15 mouse cellular contexts compared by ENCODE assay signal in genomic region chr8:119022301-119022870, GRCm38 (mm10).
DNase-seq lines count a peak whose midpoint lies in the region; ATAC-seq and TF ChIP-seq lines count a peak whose summit lies in the region.
"Had no signal": no experiment of that assay in that cellular context is flagged by ENCODE, and none has a peak within 500 bp of the region (broad histone marks: within the 10 kb centered on the region; RNA-seq: fewer than 3 reads in every experiment).

No protein-coding gene starts in this region.

- H3K27ac ChIP-seq in kidney, postnatal 0 days, result no peak overlapping the region
- H3K27ac ChIP-seq in kidney, embryonic 16.5 days (ENCODE audit: low read length), result no peak overlapping the region
- no peak overlapping the region for H3K27ac ChIP-seq in intestine, postnatal 0 days (ENCODE audit: low read depth, low read length)

- H3K9me3 ChIP-seq in kidney, postnatal 0 days (replicated peaks; ENCODE audit: low read length), result no peaks in the 10 kb centered on the region
- no peaks in the 10 kb centered on the region for H3K9me3 ChIP-seq in kidney, embryonic 16.5 days (ENCODE audit: low read length)
- H3K9me3 ChIP-seq in intestine, postnatal 0 days (ENCODE audit: control insufficient read depth), result no peaks in the 10 kb centered on the region

- peak; percentile 29 to 40 for DNase-seq in cerebellum, postnatal 10 days
- DNase-seq in cerebellum, adult 9-10 months, result no peak
- DNase-seq in kidney, postnatal 0 days (ENCODE audit: low spot score), result peak; percentile 4
- peak; percentile 45 for DNase-seq in R1 (ENCODE audit: low read depth, low spot score)
- DNase-seq in urinary bladder, postnatal 25 days (ENCODE audit: low spot score), result no peak
- DNase-seq: cerebellum, adult 9-11 months; heart, adult 18-20 months; heart, postnatal 36 days; kidney, adult 9 months; thymus, adult 2 months had no signal

- peak; percentile 43 for TF ChIP-seq CTCF in kidney, postnatal 0 days (IDR thresholded peaks at IDR 0.05; ENCODE audit: low read depth)
- peak; percentile 43; the same call in 1 of the 2 replicates for TF ChIP-seq CTCF in intestine, postnatal 0 days (IDR thresholded peaks at IDR 0.05; ENCODE audit: low read depth)

- no peaks in the 10 kb centered on the region for H3K4me1 ChIP-seq in kidney, postnatal 0 days (replicated peaks; ENCODE audit: insufficient read depth, low read length)
- no peaks in the 10 kb centered on the region for H3K4me1 ChIP-seq in kidney, embryonic 16.5 days (ENCODE audit: insufficient read depth, low read length)
- no peaks in the 10 kb centered on the region for H3K4me1 ChIP-seq in intestine, postnatal 0 days (replicated peaks; ENCODE audit: control insufficient read depth, insufficient read depth, low read length)

- H3K27me3 ChIP-seq in kidney, postnatal 0 days (ENCODE audit: insufficient read depth, low read length), result no peaks in the 10 kb centered on the region
- no peaks in the 10 kb centered on the region for H3K27me3 ChIP-seq in kidney, embryonic 16.5 days (ENCODE audit: insufficient read depth, low read length)
- H3K27me3 ChIP-seq in intestine, postnatal 0 days (replicated peaks; ENCODE audit: control insufficient read depth, insufficient read depth, low read length), result no peaks in the 10 kb centered on the region

- no peaks in the 10 kb centered on the region for H3K36me3 ChIP-seq in kidney, postnatal 0 days (ENCODE audit: insufficient read depth, low read length)
- no peaks in the 10 kb centered on the region for H3K36me3 ChIP-seq in kidney, embryonic 16.5 days (ENCODE audit: insufficient read depth, low read length)
- no peaks in the 10 kb centered on the region for H3K36me3 ChIP-seq in intestine, postnatal 0 days (ENCODE audit: control insufficient read depth, insufficient read depth)
- H3K36me3 ChIP-seq: G1E had no signal

- ATAC-seq in kidney, postnatal 0 days (replicated peaks; ENCODE audit: low FRiP score, low read depth), result no peak
- no peak for ATAC-seq in kidney, embryonic 16.5 days (ENCODE audit: low FRiP score, low TSS enrichment)
- 0 out of 2 replicates have a peak, but pooled peaks have one; percentile 22 for ATAC-seq in intestine, postnatal 0 days
- no peak for ATAC-seq in activated CD4-positive, CD25-positive, alpha-beta regulatory T cell, adult 4 months

- H3K9ac ChIP-seq in kidney, postnatal 0 days (ENCODE audit: low read depth, low read length), result no peak overlapping the region
- H3K9ac ChIP-seq in kidney, embryonic 16.5 days (replicated peaks; ENCODE audit: low read length), result no peak overlapping the region
- H3K9ac ChIP-seq in intestine, postnatal 0 days (ENCODE audit: low read depth, low read length), result no peak overlapping the region

- WGBS in kidney, postnatal 0 days, result 69% methylated on average over 9 of the region's 9 CpGs
- 74% methylated on average over 9 of the region's 9 CpGs for WGBS in kidney, embryonic 16.5 days
- 56% methylated on average over 9 of the region's 9 CpGs for WGBS in intestine, postnatal 0 days

- no peak overlapping the region for H3K4me2 ChIP-seq in kidney, postnatal 0 days (ENCODE audit: low read length)
- H3K4me2 ChIP-seq in kidney, embryonic 16.5 days (replicated peaks; ENCODE audit: low read depth, low read length), result no peak overlapping the region
- no peak overlapping the region for H3K4me2 ChIP-seq in intestine, postnatal 0 days (replicated peaks; ENCODE audit: low read depth)

- no peak overlapping the region for H3K4me3 ChIP-seq in kidney, postnatal 0 days (replicated peaks; ENCODE audit: low read depth, low read length)
- no peak overlapping the region for H3K4me3 ChIP-seq in kidney, embryonic 16.5 days (ENCODE audit: low read length)
- no peak overlapping the region for H3K4me3 ChIP-seq in intestine, postnatal 0 days (ENCODE audit: low read depth, low read length)
- H3K4me3 ChIP-seq: myocyte had no signal

Comparison
In these comparisons a context has a peak if more than half of its experiments do, and no peak if none do; other contexts are left out.
1. DNase-seq: peak in cerebellum, postnatal 10 days (2 of 2), kidney, postnatal 0 days (single experiment) and R1 (single experiment); none in cerebellum, adult 9-10 months (single experiment) and urinary bladder, postnatal 25 days (single experiment).